In the genomic region with DNA sequence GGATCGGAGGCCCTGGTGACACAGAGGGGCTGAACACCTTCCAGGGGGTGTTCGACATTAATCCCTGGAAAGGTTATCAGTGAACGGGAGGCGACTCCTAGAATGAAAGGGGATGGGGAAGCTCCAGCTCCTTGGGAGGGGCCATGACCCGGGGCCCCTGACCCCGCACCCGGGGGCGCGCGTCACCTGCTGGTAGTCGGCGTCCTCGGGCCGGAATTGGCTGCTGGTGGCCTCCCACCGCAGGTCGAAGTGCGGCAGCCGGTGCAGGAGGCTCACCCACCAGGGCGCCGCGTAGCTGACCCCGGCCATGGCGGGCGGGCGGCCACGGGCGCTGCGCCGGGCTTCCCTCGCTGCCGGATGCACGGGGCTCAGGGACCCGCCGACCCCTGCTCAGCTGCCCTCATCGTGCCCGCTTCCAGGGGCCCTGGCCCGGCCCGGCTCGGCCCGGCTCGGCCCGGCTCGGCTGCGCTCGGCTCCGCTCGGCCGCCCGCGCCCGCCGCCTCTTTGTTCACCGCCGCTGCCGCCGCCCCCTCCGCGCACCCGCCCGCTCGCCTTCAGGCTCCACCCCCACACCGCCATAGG, we compare ENCODE assay signal across 7 mouse cellular contexts. TPM values are rescaled to one million over a fixed set of nuclear protein-coding genes. Genes with fewer than 3 reads are reported as not detected.
DNase-seq lines count a peak whose midpoint lies in the region; TF ChIP-seq lines count a peak whose summit lies in the region.

A gene (minus strand): TSS at position 513 of the 582 bp plus-strand sequence.

- H3K27me3 ChIP-seq in megakaryocyte, embryonic 14.5 days (replicated peaks): no peaks in the 10 kb centered on the region

- under 1% methylated on average over 56 of the region's 62 CpGs for WGBS in bone marrow, adult 2 months

- peak; percentile 36; the same call in 1 of the 2 replicates for TF ChIP-seq POLR2A in bone marrow, adult 2 months (IDR thresholded peaks at IDR 0.05; ENCODE audit: borderline replicate concordance, control insufficient read depth, low read depth, low read length)

- peaks cover 1% of the 10 kb centered on the region for H3K4me1 ChIP-seq in bone marrow, adult 2 months (ENCODE audit: control insufficient read depth, insufficient read depth, low read length)
- H3K4me1 ChIP-seq in megakaryocyte, embryonic 14.5 days: peaks cover 88% of the 10 kb centered on the region

- peak; percentile 42 for DNase-seq in ovary, postnatal 14 days (ENCODE audit: low spot score)
- no peak for DNase-seq in ovary, postnatal 10 days (ENCODE audit: low spot score)
- DNase-seq in gastrocnemius, postnatal 4 days (ENCODE audit: low spot score in 2 of 2): peak in 1 of 2 experiments; percentile 60
- DNase-seq in layer of hippocampus, postnatal 10 days (ENCODE audit: low spot score in 2 of 2): no peak
- no peak for DNase-seq in cerebellum, adult 9-11 months

- TF ChIP-seq CTCF in bone marrow, adult 2 months (IDR thresholded peaks at IDR 0.05; ENCODE audit: control insufficient read depth, insufficient read depth, low read length): no peak

- H3K9me3 ChIP-seq in megakaryocyte, embryonic 14.5 days: no peaks in the 10 kb centered on the region

- peak within 1 kb of the TSS; percentile 74 for H3K4me3 ChIP-seq in bone marrow, adult 2 months (replicated peaks; ENCODE audit: control insufficient read depth, low read depth, low read length)
- peak within 1 kb of the TSS; percentile 96 for H3K4me3 ChIP-seq in megakaryocyte, embryonic 14.5 days (replicated peaks)

- peak within 1 kb of the TSS; percentile 71 for H3K27ac ChIP-seq in bone marrow, adult 2 months (ENCODE audit: control insufficient read depth, insufficient read depth, low read depth, low read length, poor library complexity)

- peaks cover 30% of the 10 kb centered on the region for H3K36me3 ChIP-seq in megakaryocyte, embryonic 14.5 days (replicated peaks; ENCODE audit: low read length)

RNA-seq across cellular contexts. Expression of the gene that starts here (rescaled TPM):
- polyA plus RNA-seq in bone marrow, adult 2 months (2011; ENCODE audit: insufficient read depth, insufficient read length, low replicate concordance, missing spikeins): 20.1 and 34.8 TPM in 2 replicates
- 10 to 100 TPM; 66.9 to 68.8 TPM for total RNA-seq in gastrocnemius, postnatal 4 days (2021)
- total RNA-seq in layer of hippocampus, postnatal 10 days (2021): 100 to 1,000 TPM; 371 to 388 TPM
- 302 and 455 TPM in 2 replicates for polyA plus RNA-seq in megakaryocyte, embryonic 14.5 days (2012; ENCODE audit: insufficient read depth, low replicate concordance)

Comparison
In these comparisons a context has a peak if more than half of its experiments do, and no peak if none do; other contexts are left out.
1. RNA of the gene that starts here (total RNA-seq): 371 to 388 TPM in layer of hippocampus, postnatal 10 days; 66.9 to 68.8 TPM in gastrocnemius, postnatal 4 days; every median in the first group is over 4 times any median in the second.